Mouse (Mus musculus): Measurements from ENCODE around the gene Pcbp3.
"Not testable (repeated sequence)": the region's sequence is repeated elsewhere in the genome, so short reads cannot be mapped to it uniquely, and the experiment has no call there.

Gene Pcbp3

GRCm38 (mm10) chr10:76961790-76962489 lies at the start of gene Pcbp3:
Gene Pcbp3, minus strand, starts transcription at chr10:76961887.
- DNase-seq, result peak; percentile 97

- DNase-seq, result peak; percentile 37
Observed at GRCm38 (mm10) chr10:77008698-77009097, 47.0 kb upstream of the Pcbp3 start.

GRCm38 (mm10) chr10:77008109-77008561 lies 46.4 kb upstream of the Pcbp3 start:
- peak; percentile 84 for DNase-seq

- no peak for DNase-seq
Observed at GRCm38 (mm10) chr10:77007433-77008108, 45.9 kb upstream of the Pcbp3 start.

GRCm38 (mm10) chr10:77004936-77005335 lies 43.2 kb upstream of the Pcbp3 start:
- no peak for DNase-seq

GRCm38 (mm10) chr10:76997759-76998513 lies 36.2 kb upstream of the Pcbp3 start:
- peak; percentile 72 for DNase-seq

GRCm38 (mm10) chr10:76992456-76992855 lies 30.8 kb upstream of the Pcbp3 start:
- no peak for DNase-seq

- DNase-seq, result no peak
Observed at GRCm38 (mm10) chr10:76988586-76988985, 26.9 kb upstream of the Pcbp3 start.

- DNase-seq, result no peak
Observed at GRCm38 (mm10) chr10:76978042-76978441, 16.4 kb upstream of the Pcbp3 start.

GRCm38 (mm10) chr10:76976699-76977098 lies 15.0 kb upstream of the Pcbp3 start:
- no peak for DNase-seq

- DNase-seq, result no peak
Observed at GRCm38 (mm10) chr10:76973797-76974436, 12.2 kb upstream of the Pcbp3 start.

- not testable (repeated sequence) for DNase-seq
Observed at GRCm38 (mm10) chr10:76972318-76972717, 10.6 kb upstream of the Pcbp3 start.

- no peak for DNase-seq
Observed at GRCm38 (mm10) chr10:76970974-76971373, 9.3 kb upstream of the Pcbp3 start.

GRCm38 (mm10) chr10:76964436-76964835 lies 2.7 kb upstream of the Pcbp3 start:
- no peak for DNase-seq

- DNase-seq, result no peak
Observed at GRCm38 (mm10) chr10:76963997-76964396, 2.3 kb upstream of the Pcbp3 start.

GRCm38 (mm10) chr10:76961156-76961555 lies 531 bp downstream of the Pcbp3 start:
- no peak for DNase-seq

- no peak for DNase-seq
Observed at GRCm38 (mm10) chr10:76958201-76958600, 3.5 kb downstream of the Pcbp3 start.

- DNase-seq, result no peak
Observed at GRCm38 (mm10) chr10:76956200-76956599, 5.5 kb downstream of the Pcbp3 start.

- DNase-seq, result no peak
Observed at GRCm38 (mm10) chr10:76941038-76941437, 20.6 kb downstream of the Pcbp3 start.

- DNase-seq, result peak; percentile 34
Observed at GRCm38 (mm10) chr10:76936827-76937226, 24.9 kb downstream of the Pcbp3 start.

- DNase-seq, result no peak
Observed at GRCm38 (mm10) chr10:76934805-76935204, 26.9 kb downstream of the Pcbp3 start.

- no peak for DNase-seq
Observed at GRCm38 (mm10) chr10:76931794-76932193, 29.9 kb downstream of the Pcbp3 start.

- DNase-seq, result peak; percentile 57
Observed at GRCm38 (mm10) chr10:76931122-76931521, 30.6 kb downstream of the Pcbp3 start.
